Mouse (Mus musculus): Measurements from ENCODE around the gene Apc2. TPM values are rescaled to one million over a fixed set of nuclear protein-coding genes. Genes with fewer than 3 reads are reported as not detected.

Gene Apc2
- total RNA-seq, 2 experiments from 2014 or later, result 0.87 to 0.95 TPM

- no peak for DNase-seq
Measured at GRCm38 (mm10) chr10:80262776-80263365, 32.9 kb upstream of the Apc2 start.

- peak; percentile 100 for DNase-seq
Measured at GRCm38 (mm10) chr10:80264341-80265148, 31.2 kb upstream of the Apc2 start.

GRCm38 (mm10) chr10:80265149-80265486 is 30.7 kb upstream of the Apc2 start:
- DNase-seq, result no peak

- no peak for DNase-seq
Measured at GRCm38 (mm10) chr10:80270099-80270498, 25.7 kb upstream of the Apc2 start.

- no peak for DNase-seq
Measured at GRCm38 (mm10) chr10:80270734-80271181, 25.0 kb upstream of the Apc2 start.

GRCm38 (mm10) chr10:80271186-80271843 is 24.5 kb upstream of the Apc2 start:
- DNase-seq, result no peak

- DNase-seq, result no peak
Measured at GRCm38 (mm10) chr10:80271870-80272585, 23.7 kb upstream of the Apc2 start.

GRCm38 (mm10) chr10:80273847-80274246 is 21.9 kb upstream of the Apc2 start:
- DNase-seq, result no peak

GRCm38 (mm10) chr10:80276238-80276637 is 19.5 kb upstream of the Apc2 start:
- DNase-seq, result no peak

GRCm38 (mm10) chr10:80278390-80278789 is 17.4 kb upstream of the Apc2 start:
- no peak for DNase-seq

GRCm38 (mm10) chr10:80279273-80279672 is 16.5 kb upstream of the Apc2 start:
- no peak for DNase-seq

GRCm38 (mm10) chr10:80281304-80281703 is 14.5 kb upstream of the Apc2 start:
- DNase-seq, result no peak

GRCm38 (mm10) chr10:80281921-80282371 is 13.8 kb upstream of the Apc2 start:
- no peak for DNase-seq

- no peak for DNase-seq
Measured at GRCm38 (mm10) chr10:80282481-80283441, 13.0 kb upstream of the Apc2 start.

- DNase-seq, result no peak
Measured at GRCm38 (mm10) chr10:80285222-80286070, 10.3 kb upstream of the Apc2 start.

- no peak for DNase-seq
Measured at GRCm38 (mm10) chr10:80288097-80288496, 7.7 kb upstream of the Apc2 start.

GRCm38 (mm10) chr10:80288657-80289056 is 7.1 kb upstream of the Apc2 start:
- DNase-seq, result no peak

- DNase-seq, result peak; percentile 95
Measured at GRCm38 (mm10) chr10:80292251-80293146, 3.3 kb upstream of the Apc2 start, which contains the start of gene Rps15. Gene Rps15 (plus strand): TSS chr10:80292453.

- DNase-seq, result no peak
Measured at GRCm38 (mm10) chr10:80293325-80293724, 2.5 kb upstream of the Apc2 start.

All from gastrocnemius, postnatal 10 days (tissue).